Mouse (Mus musculus) MEL-GATA-1-ER (cell line): ENCODE measurements around the gene Clcn3.

Experiments
- DNase-seq: peaks from one replicate; pipeline ENCODE4 v3.0.0-alpha.2; 2012; ENCODE audit warnings: low read depth; ENCODE audit errors: extremely low read depth

The Clcn3 gene

GRCm38 (mm10) chr8:60952803-60953202, 30.3 kb downstream of the Clcn3 start:
- DNase-seq: no peak

GRCm38 (mm10) chr8:60951757-60952156, 31.3 kb downstream of the Clcn3 start:
- no peak for DNase-seq

- no peak for DNase-seq
These were observed 31.8 kb downstream of the Clcn3 start for GRCm38 (mm10) chr8:60951271-60951670.

DNA sequence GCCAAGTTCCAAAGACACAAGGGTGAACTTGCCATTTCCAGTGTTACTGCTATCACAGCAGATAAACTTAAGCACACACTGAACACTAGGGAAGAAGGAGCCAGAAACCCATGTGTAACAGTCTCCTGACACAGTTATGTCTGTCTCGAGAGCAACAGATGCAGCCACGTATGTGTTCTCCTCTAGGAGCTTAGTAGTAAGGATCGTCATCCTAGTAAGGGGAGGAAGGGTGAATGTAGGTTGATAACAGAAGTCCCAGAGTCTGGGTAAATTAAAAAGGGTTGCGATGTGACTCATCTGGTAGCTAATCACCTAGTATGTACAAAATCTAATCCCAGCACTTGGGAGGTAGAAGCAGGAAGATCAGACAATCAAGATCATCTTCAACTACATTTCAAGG, 33.2 kb downstream of the Clcn3 start:
- DNase-seq: peak; percentile 62

GRCm38 (mm10) chr8:60947503-60947902, 35.6 kb downstream of the Clcn3 start:
- DNase-seq: no peak

DNA sequence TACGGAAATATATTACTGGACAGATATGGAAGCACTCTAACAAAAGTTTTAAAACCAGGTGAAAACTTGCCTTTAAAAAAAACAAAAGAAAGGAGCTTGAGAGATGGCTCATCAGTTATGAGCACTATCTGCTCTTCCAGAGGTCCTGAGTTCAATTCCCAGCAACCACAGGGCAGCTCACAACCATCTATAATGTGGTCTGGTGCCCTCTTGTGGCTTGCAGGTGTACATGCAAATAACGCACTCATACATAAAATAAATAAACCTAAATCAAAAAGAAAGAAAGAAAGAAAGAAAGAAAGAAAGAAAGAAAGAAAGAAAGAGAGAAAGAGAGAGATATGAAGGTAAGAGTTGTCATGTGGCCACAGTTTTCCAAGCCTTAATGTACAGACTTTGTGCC, 40.2 kb downstream of the Clcn3 start:
- DNase-seq: no peak

DNA sequence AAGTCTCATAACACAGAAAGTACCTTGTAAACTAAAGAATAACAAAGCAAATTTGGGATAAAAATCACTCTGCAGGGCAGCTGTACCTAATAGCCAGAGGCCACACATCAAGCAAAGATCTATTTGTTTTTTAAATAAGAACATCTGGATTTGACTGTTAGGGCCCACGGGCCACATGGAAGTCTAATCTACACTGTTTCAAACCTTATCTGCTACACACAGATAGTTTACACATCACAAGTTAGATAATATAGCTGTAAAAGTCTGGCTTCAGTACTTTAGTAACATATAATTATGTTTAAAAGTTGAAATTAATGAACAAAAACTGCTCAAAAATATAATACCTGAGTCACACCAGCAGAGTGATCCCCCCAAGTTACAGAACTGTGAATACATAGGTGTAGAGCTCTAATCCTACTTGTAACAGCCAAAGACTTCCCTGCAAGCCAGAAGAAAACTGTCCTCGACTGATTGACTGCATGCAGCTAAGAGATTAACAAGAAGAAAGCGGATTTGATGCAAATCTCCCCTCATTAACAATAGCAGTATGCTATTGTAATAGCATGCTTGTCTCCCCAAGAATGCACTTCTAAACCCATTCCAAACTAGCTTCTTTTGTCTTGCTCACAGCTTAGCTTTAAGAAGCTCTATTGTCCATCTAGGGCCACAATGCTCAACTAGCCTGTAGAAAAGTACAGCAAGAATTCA, 44.2 kb downstream of the Clcn3 start:
- DNase-seq: no peak

- DNase-seq: no peak
These were observed 49.5 kb downstream of the Clcn3 start for GRCm38 (mm10) chr8:60933617-60934016.

DNA sequence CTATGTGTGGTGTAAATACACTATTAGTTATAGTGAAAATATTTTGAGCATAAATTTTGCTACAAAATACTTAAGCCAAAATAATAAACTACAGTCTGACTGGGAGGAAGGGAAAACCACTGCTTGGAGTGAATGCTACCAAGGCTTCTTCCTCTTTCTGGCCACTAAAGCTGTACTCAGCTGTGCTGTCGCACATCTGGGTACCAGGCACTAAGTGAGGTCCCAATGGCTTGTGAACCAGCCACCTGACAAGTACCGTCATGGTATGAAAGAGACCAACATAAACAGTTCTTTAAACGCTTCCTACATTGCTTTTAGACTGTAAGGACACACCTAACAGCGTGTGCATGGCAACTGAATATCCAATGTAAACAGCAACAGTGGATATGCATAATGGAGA, 62.9 kb downstream of the Clcn3 start:
- DNase-seq: no peak

DNA sequence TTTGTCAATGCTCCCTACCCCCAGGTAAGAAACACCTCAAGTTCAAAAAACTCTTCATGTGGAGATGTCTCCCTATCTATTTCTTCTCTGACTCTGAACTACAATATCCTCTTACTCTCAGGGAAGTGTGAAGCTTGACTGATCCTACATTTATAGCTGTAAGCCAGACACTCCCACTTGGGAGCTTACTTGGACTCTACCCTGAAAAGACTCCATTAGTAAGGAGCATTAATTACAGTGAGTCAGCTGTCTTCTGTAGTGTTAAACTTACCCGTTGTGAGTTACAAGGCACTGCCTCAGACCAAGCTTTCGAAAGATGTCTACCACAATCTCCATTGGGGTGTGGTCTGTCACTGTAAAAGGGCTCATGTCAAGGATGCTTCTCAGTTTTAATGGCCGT, 64.0 kb downstream of the Clcn3 start:
- no peak for DNase-seq

DNA sequence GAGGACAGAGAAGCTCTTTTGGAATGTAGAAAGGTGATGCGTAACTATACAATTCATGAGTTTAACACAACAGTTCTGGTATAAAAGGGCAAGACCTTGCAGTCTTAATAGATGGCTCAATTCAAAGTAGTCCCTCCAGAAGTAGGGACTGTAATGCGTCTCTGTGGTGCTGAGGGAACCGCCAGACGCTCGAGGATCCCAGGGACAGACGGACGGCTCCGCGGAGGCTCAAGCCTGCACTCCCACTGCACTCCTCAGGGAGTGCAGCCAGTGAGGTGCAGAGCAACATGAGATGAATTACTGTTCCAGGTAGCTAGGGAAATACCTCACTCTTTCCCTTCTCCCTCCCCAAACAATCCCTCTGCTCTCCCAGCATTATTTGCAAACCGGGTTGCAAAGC, 70.5 kb downstream of the Clcn3 start:
- no peak for DNase-seq

DNA sequence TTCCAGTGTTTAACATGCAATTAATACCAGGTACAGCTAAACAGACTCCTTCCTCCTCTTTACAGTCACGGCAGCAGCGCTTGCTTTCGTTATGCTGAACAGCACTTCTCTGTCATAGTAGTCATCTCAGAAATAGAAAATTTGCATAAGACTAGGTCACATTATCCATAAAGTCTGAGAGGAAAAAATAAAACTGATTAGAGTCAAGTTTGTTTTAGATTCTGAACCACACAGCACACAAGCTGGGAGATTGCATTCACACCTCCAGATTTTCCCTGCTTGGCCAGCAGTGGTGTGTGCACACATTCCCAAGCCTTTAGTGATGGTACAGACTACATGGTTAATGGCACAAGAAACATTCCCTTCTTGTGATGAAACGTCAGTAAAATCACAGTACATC, 71.0 kb downstream of the Clcn3 start:
- DNase-seq: no peak

GRCm38 (mm10) chr8:60900147-60900546, 83.0 kb downstream of the Clcn3 start:
- DNase-seq: no peak

DNA sequence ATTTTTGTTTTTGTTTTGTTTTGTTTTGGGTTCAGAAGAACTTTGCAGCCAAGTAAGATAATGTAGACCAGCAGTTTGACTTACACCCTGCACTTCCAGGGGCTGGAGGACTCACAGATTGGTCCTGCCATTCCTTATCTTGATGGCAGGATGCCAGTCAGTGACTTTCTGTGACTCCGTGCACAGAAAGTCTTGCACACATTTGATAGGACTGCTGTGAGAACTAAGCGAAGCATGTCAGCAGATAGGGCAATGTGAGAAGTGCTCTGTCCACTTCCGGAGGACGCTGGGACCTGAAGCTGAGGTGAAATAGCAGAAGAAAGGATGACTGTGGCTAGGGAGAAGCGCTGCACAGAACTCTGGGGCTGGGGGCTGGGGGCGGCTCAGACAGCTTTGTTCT, 87.2 kb downstream of the Clcn3 start:
- DNase-seq: peak; percentile 82

- no peak for DNase-seq
These were observed 91.3 kb downstream of the Clcn3 start for GRCm38 (mm10) chr8:60891757-60892156.

GRCm38 (mm10) chr8:60890520-60890874, 92.6 kb downstream of the Clcn3 start:
- no peak for DNase-seq

GRCm38 (mm10) chr8:60889843-60890519, 93.1 kb downstream of the Clcn3 start, which contains the start of gene Hpf1:
Hpf1 (plus strand) TSS chr8:60890418.
- DNase-seq: peak; percentile 88

DNA sequence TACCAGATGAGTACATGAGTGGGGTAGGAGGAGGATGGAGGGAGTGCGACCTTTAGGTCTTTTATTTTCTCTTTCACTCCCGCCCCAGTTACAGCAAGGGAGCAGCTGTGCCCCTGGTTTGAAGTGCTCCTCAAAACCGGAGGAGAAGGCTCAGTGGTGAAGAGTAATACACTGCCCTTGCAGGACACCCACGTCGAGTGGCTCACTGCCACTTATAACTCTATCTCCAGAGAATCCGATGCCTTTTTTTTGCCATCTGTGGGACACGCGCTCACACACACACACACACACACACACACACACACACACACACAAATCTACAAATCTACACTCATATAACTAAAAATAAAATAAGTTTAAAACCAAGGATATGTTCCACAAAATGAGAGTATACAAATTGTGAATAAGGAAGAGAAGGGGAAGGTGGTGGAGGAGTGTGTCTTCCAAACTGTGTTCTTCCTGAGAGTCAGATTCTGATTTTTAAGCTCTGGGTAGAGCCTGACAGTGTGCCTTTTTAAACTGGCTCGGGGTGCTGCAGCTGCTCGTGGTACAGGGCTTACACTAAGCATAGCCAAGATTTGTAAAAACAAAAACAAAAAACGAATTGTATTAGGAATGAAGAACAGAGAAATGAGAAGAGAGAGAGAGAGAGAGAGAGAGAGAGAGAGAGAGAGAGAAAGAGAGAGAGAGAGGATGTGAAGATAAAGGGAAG, 93.8 kb downstream of the Clcn3 start:
- DNase-seq: no peak

- no peak for DNase-seq
These were observed 96.4 kb downstream of the Clcn3 start for GRCm38 (mm10) chr8:60886736-60887135.

- peak; percentile 78 for DNase-seq
These were observed 99.5 kb downstream of the Clcn3 start for GRCm38 (mm10) chr8:60883419-60884137.

- no peak for DNase-seq
These were observed 104.5 kb downstream of the Clcn3 start for GRCm38 (mm10) chr8:60878617-60879016.
